In the genomic region with DNA sequence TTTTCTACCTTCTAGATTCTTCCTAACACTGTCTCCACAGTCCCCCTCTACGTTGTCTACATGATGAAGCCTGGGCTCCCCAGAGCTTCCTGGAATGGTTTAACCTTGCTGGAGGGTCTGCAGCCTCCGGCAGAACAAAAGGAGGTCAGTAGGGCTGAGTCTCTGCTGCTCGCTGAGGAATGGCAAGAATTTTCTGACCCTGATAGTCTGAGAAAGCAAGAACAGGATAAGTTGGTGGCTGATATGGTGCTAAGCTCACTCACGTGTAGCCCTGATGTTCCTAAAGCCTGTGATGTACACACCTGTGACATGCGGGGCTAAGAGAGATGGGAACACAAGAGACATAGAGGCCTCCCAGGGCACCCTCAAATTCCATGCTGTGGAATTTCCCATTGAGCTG, we compare ENCODE assay signal across 15 mouse cellular contexts. TPM values are rescaled to one million over a fixed set of nuclear protein-coding genes. Genes with fewer than 3 reads are reported as not detected.
DNase-seq lines count a peak whose midpoint lies in the region; ATAC-seq and TF ChIP-seq lines count a peak whose summit lies in the region.
"Had no signal": no experiment of that assay in that cellular context is flagged by ENCODE, and none has a peak within 500 bp of the region (broad histone marks: within the 10 kb centered on the region; RNA-seq: fewer than 3 reads in every experiment).

No protein-coding gene starts in this region.

- TF ChIP-seq EP300 in ES-Bruce4 (IDR thresholded peaks at IDR 0.05; ENCODE audit: insufficient read depth, low read depth, low read length), result peak; percentile 73; the same call in 1 of the 2 replicates

- no peak for TF ChIP-seq POLR2A in ES-Bruce4 (IDR thresholded peaks at IDR 0.05; ENCODE audit: insufficient read depth, low read length)

- no peak overlapping the region; the same call in 1 of the 2 replicates for H3K27ac ChIP-seq in hindbrain, embryonic 11.5 days (ENCODE audit: low read depth, low read length)
- H3K27ac ChIP-seq in hindbrain, embryonic 14.5 days, result no peak overlapping the region
- H3K27ac ChIP-seq in ES-Bruce4 (ENCODE audit: insufficient read depth, low read length), result peak overlapping the region; percentile 99
- no peak overlapping the region for H3K27ac ChIP-seq in embryonic facial prominence, embryonic 13.5 days

- H3K9me3 ChIP-seq in hindbrain, embryonic 11.5 days (ENCODE audit: control insufficient read depth, low read length), result 0 out of 2 replicates have a peak, but pooled peaks cover 3% of the 10 kb centered on the region
- no peaks in the 10 kb centered on the region for H3K9me3 ChIP-seq in hindbrain, embryonic 14.5 days (ENCODE audit: control insufficient read depth, low read length)
- no peaks in the 10 kb centered on the region for H3K9me3 ChIP-seq in ES-Bruce4 (replicated peaks; ENCODE audit: control insufficient read depth, insufficient read depth, low read length, poor library complexity, severe bottlenecking)
- H3K9me3 ChIP-seq in embryonic facial prominence, embryonic 13.5 days, result no peaks in the 10 kb centered on the region

- TF ChIP-seq CTCF in ES-Bruce4 (IDR thresholded peaks at IDR 0.05; ENCODE audit: low read depth, low read length), result no peak

- no peaks in the 10 kb centered on the region for H3K36me3 ChIP-seq in hindbrain, embryonic 11.5 days (ENCODE audit: control insufficient read depth, insufficient read depth, low read length)
- H3K36me3 ChIP-seq in hindbrain, embryonic 14.5 days (replicated peaks; ENCODE audit: control insufficient read depth, insufficient read depth), result no peaks in the 10 kb centered on the region
- H3K36me3 ChIP-seq in ES-Bruce4 (ENCODE audit: control insufficient read depth, insufficient read depth, low read length, poor library complexity, severe bottlenecking), result no peaks in the 10 kb centered on the region
- no peaks in the 10 kb centered on the region for H3K36me3 ChIP-seq in embryonic facial prominence, embryonic 13.5 days

- no peak for ATAC-seq in hindbrain, embryonic 11.5 days (ENCODE audit: low FRiP score)
- ATAC-seq in hindbrain, embryonic 14.5 days (ENCODE audit: low FRiP score), result no peak
- no peak for ATAC-seq in embryonic facial prominence, embryonic 13.5 days (ENCODE audit: insufficient number of reproducible peaks, insufficient read depth, low FRiP score, low TSS enrichment, low read depth)
- ATAC-seq: activated CD4-positive, CD25-positive, alpha-beta regulatory T cell, adult 4 months; liver, postnatal 0 days had no signal

- H3K4me1 ChIP-seq in hindbrain, embryonic 11.5 days (replicated peaks; ENCODE audit: control insufficient read depth, insufficient read depth, low read length), result no peaks in the 10 kb centered on the region
- no peaks in the 10 kb centered on the region for H3K4me1 ChIP-seq in hindbrain, embryonic 14.5 days (replicated peaks; ENCODE audit: control insufficient read depth, insufficient read depth, low read length)
- peaks cover 6% of the 10 kb centered on the region for H3K4me1 ChIP-seq in ES-Bruce4 (ENCODE audit: control insufficient read depth, insufficient read depth, low read length)
- H3K4me1 ChIP-seq in embryonic facial prominence, embryonic 13.5 days, result peaks cover 22% of the 10 kb centered on the region

- no peak overlapping the region for H3K4me3 ChIP-seq in hindbrain, embryonic 11.5 days (ENCODE audit: low read depth, low read length)
- H3K4me3 ChIP-seq in hindbrain, embryonic 14.5 days (replicated peaks; ENCODE audit: low read length), result no peak overlapping the region
- H3K4me3 ChIP-seq in ES-Bruce4 (ENCODE audit: low read depth, low read length), result no peak overlapping the region
- no peak overlapping the region for H3K4me3 ChIP-seq in embryonic facial prominence, embryonic 13.5 days
- H3K4me3 ChIP-seq: megakaryocyte, embryonic 14.5 days had no signal

- no peak overlapping the region for H3K4me2 ChIP-seq in hindbrain, embryonic 11.5 days (replicated peaks; ENCODE audit: low read depth, low read length)
- no peak overlapping the region for H3K4me2 ChIP-seq in hindbrain, embryonic 14.5 days (replicated peaks)
- no peak overlapping the region for H3K4me2 ChIP-seq in embryonic facial prominence, embryonic 13.5 days

- H3K27me3 ChIP-seq in hindbrain, embryonic 11.5 days (ENCODE audit: control insufficient read depth, insufficient read depth, low read length), result no peaks in the 10 kb centered on the region
- no peaks in the 10 kb centered on the region for H3K27me3 ChIP-seq in hindbrain, embryonic 14.5 days (ENCODE audit: control insufficient read depth, insufficient read depth, low read length)
- H3K27me3 ChIP-seq in ES-Bruce4 (ENCODE audit: control insufficient read depth, insufficient read depth, low read length, poor library complexity, severe bottlenecking), result no peaks in the 10 kb centered on the region
- no peaks in the 10 kb centered on the region; the same call in 1 of the 2 replicates for H3K27me3 ChIP-seq in embryonic facial prominence, embryonic 13.5 days

- H3K9ac ChIP-seq in hindbrain, embryonic 11.5 days (ENCODE audit: low read depth, low read length), result no peak overlapping the region
- H3K9ac ChIP-seq in hindbrain, embryonic 14.5 days, result no peak overlapping the region
- 0 out of 2 replicates have a peak overlapping the region, but pooled peaks have one; percentile 1 for H3K9ac ChIP-seq in ES-Bruce4 (ENCODE audit: low read depth, poor library complexity, severe bottlenecking)
- H3K9ac ChIP-seq in embryonic facial prominence, embryonic 13.5 days, result 0 out of 2 replicates have a peak overlapping the region, but pooled peaks have one; percentile 21
- H3K9ac ChIP-seq: liver, postnatal 0 days had no signal

- 19% methylated on average over 5 of the region's 5 CpGs for WGBS in hindbrain, embryonic 11.5 days
- WGBS in hindbrain, embryonic 14.5 days, result 21% methylated on average over 5 of the region's 5 CpGs
- 20% methylated on average over 5 of the region's 5 CpGs for WGBS in embryonic facial prominence, embryonic 13.5 days

- DNase-seq in hindbrain, embryonic 11.5 days (ENCODE audit: low spot score), result peak; percentile 24
- DNase-seq in hindbrain, embryonic 14.5 days (ENCODE audit: low spot score), result no peak
- peak; percentile 69 for DNase-seq in ES-CJ7 (ENCODE audit: low read depth, low spot score)
- DNase-seq in adrenal gland, adult 18-20 months (ENCODE audit: low spot score in 2 of 2), result no peak
- no peak for DNase-seq in ovary, postnatal 14 days (ENCODE audit: low spot score)
- DNase-seq: cerebellum, adult 9-10 months; kidney, adult 18-20 months; left cerebral cortex, postnatal 4 days; liver, postnatal 0 days; thymus, postnatal 4 days had no signal

RNA-seq across cellular contexts. Expression of a gene that starts 7.0 kb away (rescaled TPM):
- 0.99 and 1.3 TPM in 2 replicates for polyA plus RNA-seq in hindbrain, embryonic 11.5 days (2014; fragmentation: Nextera tagmentation; extraction: Ambion mirVana)
- polyA plus RNA-seq in hindbrain, embryonic 14.5 days (2014; fragmentation: Nextera tagmentation; extraction: Ambion mirVana), result 0.94 and 1.6 TPM in 2 replicates
- polyA plus RNA-seq in ES-Bruce4 (2011; ENCODE audit: insufficient read depth, insufficient read length, low read depth, missing spikeins), result 11.6 and 18.9 TPM in 2 replicates
- polyA plus RNA-seq in embryonic facial prominence, embryonic 13.5 days (2015; fragmentation: Nextera tagmentation; extraction: Ambion mirVana), result 1.9 and 2.1 TPM in 2 replicates
- total RNA-seq in adrenal gland, adult 18-20 months (2021), result not detected
- total RNA-seq: heart, postnatal 25 days had no signal

RNA-seq across cellular contexts. Expression of a gene that starts 54.5 kb away (rescaled TPM):
- 8.0 and 8.6 TPM in 2 replicates for polyA plus RNA-seq in hindbrain, embryonic 11.5 days (2014; fragmentation: Nextera tagmentation; extraction: Ambion mirVana)
- 4.7 and 6.6 TPM in 2 replicates for polyA plus RNA-seq in hindbrain, embryonic 14.5 days (2014; fragmentation: Nextera tagmentation; extraction: Ambion mirVana)
- 17.9 and 18.0 TPM in 2 replicates for polyA plus RNA-seq in ES-Bruce4 (2011; ENCODE audit: insufficient read depth, insufficient read length, low read depth, missing spikeins)
- 9.4 and 10.1 TPM in 2 replicates for polyA plus RNA-seq in embryonic facial prominence, embryonic 13.5 days (2015; fragmentation: Nextera tagmentation; extraction: Ambion mirVana)
- total RNA-seq in adrenal gland, adult 18-20 months (2021), result 1 to 10 TPM; 4.8 to 9.3 TPM
- polyA plus RNA-seq: activated CD4-positive, CD25-positive, alpha-beta regulatory T cell, adult 4 months had no signal

Comparison
In these comparisons a context has a peak if more than half of its experiments do, and no peak if none do; other contexts are left out.
1. DNase-seq: peak in hindbrain, embryonic 11.5 days (single experiment) and ES-CJ7 (single experiment); none in hindbrain, embryonic 14.5 days (single experiment), adrenal gland, adult 18-20 months (0 of 2) and ovary, postnatal 14 days (single experiment).
2. H3K9ac ChIP-seq: peak in ES-Bruce4 (single experiment) and embryonic facial prominence, embryonic 13.5 days (single experiment); none in hindbrain, embryonic 11.5 days (single experiment) and hindbrain, embryonic 14.5 days (single experiment).